Mouse (Mus musculus) CD8-positive naive resting alpha-beta T cell, adult 57 days (primary cell): ENCODE measurements around the gene Clasp1. TPM values are rescaled to one million over a fixed set of nuclear protein-coding genes. Genes with fewer than 3 reads are reported as not detected.

Experiments used
- total RNA-seq: library from RNA; stranded (reverse); gene quantifications from one replicate; pipeline ENCODE4 v1.2.4, GENCODE M21; 2023

Clasp1 gene
- 81.3 TPM for total RNA-seq

GRCm38 (mm10) chr1:118388757-118389453, at the start of gene Clasp1:
Clasp1 (plus strand) TSS chr1:118389058.

GRCm38 (mm10) chr1:118627781-118628464, 239.1 kb downstream of the Clasp1 start, which contains the start of gene Tfcp2l1:
Tfcp2l1 (plus strand) TSS chr1:118627945.

Other genes starting within 250 kb of the Clasp1 start
- gene Gm29106, start 212.5 kb upstream of the Clasp1 start, total RNA-seq = not detected
- 89.8 TPM for gene Tsn, start 77.3 kb upstream of the Clasp1 start, total RNA-seq
- gene Nifk, start 67.2 kb upstream of the Clasp1 start, total RNA-seq = 36.0 TPM
- not detected for gene Tfcp2l1, start 238.9 kb downstream of the Clasp1 start, total RNA-seq